Mouse (Mus musculus): Measurements from ENCODE around the gene Pck1.
"Not testable (repeated sequence)": the region's sequence is repeated elsewhere in the genome, so short reads cannot be mapped to it uniquely, and the experiment has no call there.

Pck1 gene

GRCm38 (mm10) chr2:173152436-173153151 lies at the start of gene Pck1:
Gene Pck1 (plus strand): TSS chr2:173153048.
- DNase-seq (ENCODE audit: low read depth, low spot score) = no peak

- no peak for DNase-seq (ENCODE audit: low read depth, low spot score)
Measured at GRCm38 (mm10) chr2:173106409-173106808, 46.4 kb upstream of the Pck1 start.

- peak; percentile 67 for DNase-seq (ENCODE audit: low read depth, low spot score)
Measured at GRCm38 (mm10) chr2:173106889-173107785, 45.7 kb upstream of the Pck1 start.

- DNase-seq (ENCODE audit: low read depth, low spot score) = no peak
Measured at GRCm38 (mm10) chr2:173108509-173109190, 44.2 kb upstream of the Pck1 start.

- DNase-seq (ENCODE audit: low read depth, low spot score) = no peak
Measured at GRCm38 (mm10) chr2:173109510-173109909, 43.3 kb upstream of the Pck1 start.

- no peak for DNase-seq (ENCODE audit: low read depth, low spot score)
Measured at GRCm38 (mm10) chr2:173110571-173110970, 42.3 kb upstream of the Pck1 start.

GRCm38 (mm10) chr2:173113796-173114195 lies 39.1 kb upstream of the Pck1 start:
- DNase-seq (ENCODE audit: low read depth, low spot score) = not testable (repeated sequence)

GRCm38 (mm10) chr2:173119023-173119944 lies 33.6 kb upstream of the Pck1 start, which contains the start of gene Ctcfl:
Gene Ctcfl (minus strand): TSS chr2:173119525.
- no peak for DNase-seq (ENCODE audit: low read depth, low spot score)

GRCm38 (mm10) chr2:173120117-173120516 lies 32.7 kb upstream of the Pck1 start:
- not testable (repeated sequence) for DNase-seq (ENCODE audit: low read depth, low spot score)

GRCm38 (mm10) chr2:173124022-173124735 lies 28.7 kb upstream of the Pck1 start:
- no peak for DNase-seq (ENCODE audit: low read depth, low spot score)

GRCm38 (mm10) chr2:173126386-173126785 lies 26.5 kb upstream of the Pck1 start:
- DNase-seq (ENCODE audit: low read depth, low spot score) = no peak

- DNase-seq (ENCODE audit: low read depth, low spot score) = no peak
Measured at GRCm38 (mm10) chr2:173129111-173129510, 23.7 kb upstream of the Pck1 start.

GRCm38 (mm10) chr2:173132262-173132661 lies 20.6 kb upstream of the Pck1 start:
- DNase-seq (ENCODE audit: low read depth, low spot score) = no peak

GRCm38 (mm10) chr2:173132794-173133300 lies 20.0 kb upstream of the Pck1 start:
- no peak for DNase-seq (ENCODE audit: low read depth, low spot score)

GRCm38 (mm10) chr2:173134695-173135094 lies 18.2 kb upstream of the Pck1 start:
- no peak for DNase-seq (ENCODE audit: low read depth, low spot score)

- DNase-seq (ENCODE audit: low read depth, low spot score) = peak; percentile 70
Measured at GRCm38 (mm10) chr2:173138323-173139239, 14.3 kb upstream of the Pck1 start.

GRCm38 (mm10) chr2:173143611-173144010 lies 9.2 kb upstream of the Pck1 start:
- DNase-seq (ENCODE audit: low read depth, low spot score) = peak; percentile 53

- no peak for DNase-seq (ENCODE audit: low read depth, low spot score)
Measured at GRCm38 (mm10) chr2:173145808-173146207, 7.0 kb upstream of the Pck1 start.

GRCm38 (mm10) chr2:173146728-173147127 lies 6.1 kb upstream of the Pck1 start:
- DNase-seq (ENCODE audit: low read depth, low spot score) = no peak
